Mouse (Mus musculus) right cerebral cortex, postnatal 10 days (tissue): ENCODE data around the gene Cnksr1.

Experiments
- DNase-seq, 2 experiments: peaks; one replicate each; pipeline ENCODE4 v3.0.0; 2021; ENCODE audit warnings: low spot score in 2 of 2

Gene Cnksr1

DNA sequence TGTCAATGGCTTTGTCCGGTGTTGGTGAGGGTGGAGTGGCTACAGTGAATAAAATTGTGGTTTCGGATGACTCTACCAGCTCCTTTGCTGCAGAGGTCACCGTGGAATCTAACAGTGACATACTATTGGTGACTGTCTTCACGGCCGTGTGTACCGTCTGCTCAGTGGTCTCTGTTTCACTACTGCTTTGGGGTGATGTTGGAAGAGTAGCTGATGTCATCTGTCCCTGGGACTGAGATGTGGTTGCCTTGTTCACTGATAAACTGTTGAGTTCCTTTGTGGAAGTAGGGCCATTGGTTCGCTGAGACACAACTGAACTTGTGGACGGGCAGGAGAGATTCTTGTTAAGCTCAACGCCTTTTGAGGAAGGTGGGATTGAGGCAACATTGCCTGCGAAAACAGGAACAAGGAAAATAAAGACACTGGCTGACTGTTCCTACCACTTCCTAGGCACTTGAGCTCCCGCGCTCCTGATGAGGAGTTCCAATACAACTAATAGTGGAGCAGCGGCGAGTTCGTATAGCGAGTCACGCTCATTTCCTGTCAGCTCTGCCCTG lies 34.8 kb downstream of the Cnksr1 start:
- no peak for DNase-seq

DNA sequence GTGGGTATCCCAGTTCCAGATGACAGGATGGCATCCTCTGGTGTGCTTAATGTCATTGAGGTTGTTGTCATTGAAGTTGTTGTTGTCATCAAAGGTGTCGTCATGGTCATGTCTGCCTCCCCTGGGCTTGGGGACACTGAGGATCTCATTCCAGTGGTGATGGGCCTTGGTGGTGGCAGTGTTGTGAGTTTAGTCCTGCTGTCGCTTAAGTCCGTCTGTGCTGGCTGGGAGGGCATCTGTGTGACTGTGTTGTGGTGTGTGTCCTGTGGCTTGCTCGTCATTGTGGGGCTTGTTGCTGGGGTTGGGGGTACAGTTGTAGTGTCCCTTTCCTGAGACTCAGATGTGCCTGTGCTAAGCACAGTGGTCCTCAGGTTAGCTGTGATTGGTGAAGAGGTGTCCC lies 35.3 kb downstream of the Cnksr1 start, which contains the start of gene Gm7534:
Gm7534 (minus strand) TSS at position 101 of the 400 bp plus-strand sequence.
- DNase-seq = no peak

DNA sequence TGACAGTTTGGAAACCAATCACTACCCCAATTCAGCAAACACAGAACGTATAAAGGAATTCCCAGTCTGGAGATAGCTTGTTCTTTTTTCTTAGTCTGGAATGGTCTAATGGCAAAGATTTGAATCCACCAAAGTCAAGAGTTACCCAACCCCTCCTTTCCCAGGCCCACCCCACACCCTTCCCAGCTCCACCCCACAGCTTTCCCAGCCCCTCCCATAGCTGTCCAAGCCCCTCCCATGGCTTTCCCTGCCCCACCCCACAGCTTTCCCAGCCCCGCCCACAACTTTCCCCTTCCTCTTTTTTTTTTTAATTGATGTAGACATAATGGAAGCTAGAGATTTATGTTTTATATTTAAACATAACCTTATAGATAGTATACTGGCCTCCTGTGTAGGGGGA lies 38.8 kb downstream of the Cnksr1 start:
- DNase-seq = no peak

DNA sequence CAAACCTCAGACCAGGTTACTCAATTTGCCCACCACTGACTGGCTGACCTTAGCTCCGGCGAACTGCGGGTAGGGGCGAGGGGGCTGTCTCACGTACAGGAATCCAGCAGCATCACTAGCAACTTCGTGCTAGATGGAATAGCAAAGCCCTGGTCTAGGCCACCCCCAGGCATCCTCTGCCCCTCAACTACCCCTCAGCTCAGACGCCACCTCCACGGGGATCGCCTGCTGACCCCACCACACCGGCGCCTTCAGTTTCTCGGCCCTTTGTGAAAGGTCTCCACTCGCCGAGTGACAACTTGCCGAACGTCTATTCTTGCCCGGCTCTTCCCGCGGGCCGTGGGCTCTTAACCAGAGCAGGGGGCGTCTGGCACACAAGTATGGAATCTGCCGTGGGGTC lies 51.9 kb downstream of the Cnksr1 start:
- DNase-seq = no peak

DNA sequence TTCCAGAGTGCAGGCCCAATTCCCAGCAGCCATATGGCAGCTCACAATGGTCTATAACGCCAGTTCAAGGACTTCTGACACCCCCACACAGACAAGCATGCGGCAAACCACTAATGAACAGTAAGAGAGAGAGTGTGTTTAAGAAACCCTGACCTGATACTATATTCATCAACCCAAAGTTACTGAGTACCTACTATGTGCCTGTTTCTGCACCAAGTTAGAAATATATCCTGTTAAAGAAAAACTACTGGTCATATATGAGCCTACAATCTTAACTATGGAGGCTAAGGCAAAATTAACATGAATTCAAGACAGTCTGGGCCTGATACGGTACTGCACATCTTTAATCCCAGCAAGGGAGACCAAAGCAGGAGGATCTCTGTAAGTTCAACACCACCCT lies 52.6 kb downstream of the Cnksr1 start:
- no peak for DNase-seq

DNA sequence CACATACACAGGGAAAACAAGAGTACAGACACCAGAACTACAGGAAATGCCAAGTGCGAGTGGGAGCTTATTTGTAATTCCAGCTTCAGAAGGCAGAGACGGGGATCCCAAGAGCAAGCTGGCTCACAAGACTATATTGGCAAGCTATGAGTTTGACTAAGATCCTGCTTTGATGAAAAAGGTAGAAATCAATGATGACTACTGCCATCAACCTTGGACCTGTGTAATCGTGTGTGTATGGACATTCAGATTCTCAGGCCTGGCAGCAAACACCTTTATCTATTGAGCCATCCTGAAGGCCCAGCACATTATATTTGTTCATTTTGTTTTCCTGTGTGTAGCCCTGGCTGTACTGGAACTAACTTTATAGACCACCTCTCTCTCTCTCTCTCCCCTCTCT lies 54.5 kb downstream of the Cnksr1 start:
- no peak for DNase-seq

DNA sequence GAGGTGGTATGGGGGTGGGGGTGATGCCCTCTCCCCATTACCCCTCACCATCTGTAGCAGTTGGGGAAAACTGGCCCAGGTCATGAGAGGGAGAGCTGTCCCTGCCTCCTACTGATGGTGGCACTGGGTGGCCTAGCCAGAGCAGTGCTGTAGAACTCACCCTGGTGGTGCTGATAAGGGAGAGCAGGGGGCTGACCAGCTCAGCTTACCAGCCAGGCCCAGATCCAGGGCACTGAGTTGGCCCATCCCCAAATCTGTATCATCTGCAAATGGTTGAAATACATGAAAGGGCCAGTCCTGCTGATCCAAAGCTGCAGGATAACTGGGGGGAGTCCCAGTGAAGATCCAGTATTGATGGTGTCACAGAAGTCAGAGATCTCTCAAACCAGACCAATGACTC lies 56.4 kb downstream of the Cnksr1 start:
- no peak for DNase-seq

DNA sequence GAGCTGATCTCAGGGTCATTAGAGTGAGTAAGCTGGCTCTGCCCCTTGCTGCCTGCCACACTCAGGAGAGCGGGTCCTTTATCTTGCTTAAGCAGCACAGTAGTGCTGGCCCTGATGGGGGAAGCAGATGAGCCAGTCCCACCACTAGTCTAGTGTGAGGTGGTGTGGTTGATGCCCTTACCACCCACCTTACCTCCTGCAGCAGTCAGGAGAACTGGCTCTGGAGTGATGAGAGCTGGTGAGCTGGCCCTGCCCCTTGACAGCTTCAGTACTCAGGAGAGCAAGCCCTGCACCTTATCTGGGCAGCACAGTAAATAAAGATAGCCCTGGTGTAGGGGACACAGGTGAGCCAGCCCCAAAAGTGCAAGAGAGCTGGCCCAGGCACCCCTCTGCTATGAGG lies 57.1 kb downstream of the Cnksr1 start:
- no peak for DNase-seq
